Mouse (Mus musculus): ENCODE measurements around the gene Chst13.

Chst13 gene

DNA sequence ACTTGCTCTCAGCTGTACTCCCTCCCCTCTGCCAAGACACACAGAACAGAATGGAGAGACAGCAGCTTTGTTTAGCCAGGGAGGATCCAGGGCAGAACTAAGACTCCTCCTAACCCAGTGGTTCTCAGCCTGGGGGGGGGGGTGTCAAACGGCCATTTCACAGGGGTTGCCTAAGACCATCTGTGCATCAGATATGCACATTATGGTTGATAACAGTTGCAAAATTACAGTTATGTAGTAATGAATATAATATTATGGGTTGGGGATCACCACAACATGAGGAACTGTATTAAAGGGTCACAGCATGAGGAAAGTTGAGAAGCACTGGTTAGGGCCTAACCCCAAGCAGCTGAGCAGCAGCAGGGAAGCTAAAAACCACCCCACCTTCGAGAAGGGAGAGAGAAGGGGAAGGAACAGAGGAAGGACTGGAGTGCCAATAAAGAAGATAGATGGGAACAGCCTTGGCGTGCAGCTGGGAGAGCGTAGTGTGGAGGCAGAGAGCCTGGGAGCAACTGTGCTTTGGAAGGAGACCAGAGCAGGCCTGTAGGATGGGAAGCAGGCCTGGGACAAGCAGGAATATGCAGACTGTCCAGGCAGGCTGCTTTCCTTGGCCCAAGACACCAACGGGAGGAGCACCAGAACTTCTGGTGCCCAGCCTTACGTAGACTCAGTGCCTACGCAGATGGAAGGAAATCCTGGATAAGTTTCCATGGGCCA, 5.4 kb downstream of the Chst13 start:
- DNase-seq (ENCODE audit: low read depth, low spot score), result no peak

DNA sequence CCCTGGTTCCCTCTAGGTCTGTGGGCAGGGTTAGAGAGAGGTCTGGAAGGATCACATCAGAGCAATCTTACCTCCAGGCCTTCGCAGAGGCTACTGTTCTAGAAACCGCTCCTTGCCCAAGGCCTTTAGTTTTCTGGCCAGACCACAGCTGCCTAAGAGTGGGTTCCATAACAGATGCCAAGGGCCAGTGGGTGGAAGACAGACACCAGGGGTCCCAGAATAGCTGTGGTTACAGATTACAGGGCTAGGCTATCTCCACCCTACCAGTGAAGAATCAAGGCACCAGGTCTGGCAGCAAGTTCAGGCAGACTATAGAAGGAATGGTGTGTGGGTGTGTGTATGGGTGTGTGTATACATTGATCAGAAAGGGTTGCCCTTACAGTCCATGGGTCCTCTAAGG, 6.0 kb downstream of the Chst13 start:
- no peak for DNase-seq (ENCODE audit: low read depth, low spot score)

DNA sequence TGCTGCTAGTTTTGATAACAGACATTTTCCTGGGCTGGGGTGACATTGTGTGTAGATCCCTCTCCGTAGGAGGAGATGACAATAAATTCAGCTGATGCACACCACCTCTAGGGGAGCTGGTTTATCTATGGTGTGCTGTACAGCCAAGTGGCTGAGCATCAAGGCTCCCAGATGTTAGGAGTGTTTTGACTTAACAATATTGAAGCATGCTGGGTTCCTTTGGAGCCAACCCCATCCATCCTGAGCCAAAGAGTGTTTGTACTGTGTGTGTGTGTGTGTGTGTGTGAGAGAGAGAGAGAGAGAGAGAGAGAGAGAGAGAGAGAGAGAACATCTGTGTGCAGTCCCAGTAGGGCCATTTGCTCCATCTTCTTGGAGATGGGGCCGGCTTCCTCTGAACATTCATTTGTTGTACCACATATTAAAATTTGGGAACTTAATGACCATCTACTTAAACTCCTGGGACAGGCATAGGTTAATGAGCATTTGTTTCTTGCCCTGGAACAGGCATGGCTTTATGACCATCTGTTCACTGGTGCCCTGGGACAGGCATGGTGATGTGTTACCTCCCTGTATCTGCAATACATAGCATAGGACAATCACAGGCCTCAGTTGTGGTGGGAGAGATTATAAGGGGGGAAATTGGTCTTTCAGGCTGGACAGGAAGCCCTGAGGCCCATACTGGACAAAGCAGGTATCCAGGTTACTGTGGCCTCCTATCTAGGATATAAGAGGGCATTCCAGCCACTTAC, 7.3 kb downstream of the Chst13 start:
- no peak for DNase-seq (ENCODE audit: low read depth, low spot score)

DNA sequence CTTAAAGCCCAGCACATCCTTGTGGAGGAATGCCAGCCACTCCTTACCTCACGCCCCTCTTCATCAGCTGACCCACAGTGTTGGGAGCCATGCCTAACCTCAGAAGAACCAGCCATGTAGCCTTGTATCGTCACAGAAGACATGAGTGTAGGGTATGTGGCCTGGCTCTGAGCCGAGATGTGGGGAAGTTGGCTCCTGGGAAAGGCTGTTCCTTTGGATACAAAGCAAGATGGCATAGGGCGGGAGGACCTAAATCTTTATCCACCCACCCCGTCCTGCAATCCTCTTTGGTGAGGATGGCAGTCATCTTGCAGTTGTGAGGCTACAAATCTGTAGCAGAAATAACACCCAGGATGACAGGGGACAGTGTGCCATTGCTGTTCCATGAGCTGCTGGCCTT, 9.0 kb downstream of the Chst13 start:
- no peak for DNase-seq (ENCODE audit: low read depth, low spot score)

- peak; percentile 34 for DNase-seq (ENCODE audit: low read depth, low spot score)
These were observed 15.9 kb downstream of the Chst13 start for GRCm38 (mm10) chr6:90308839-90309778.

DNA sequence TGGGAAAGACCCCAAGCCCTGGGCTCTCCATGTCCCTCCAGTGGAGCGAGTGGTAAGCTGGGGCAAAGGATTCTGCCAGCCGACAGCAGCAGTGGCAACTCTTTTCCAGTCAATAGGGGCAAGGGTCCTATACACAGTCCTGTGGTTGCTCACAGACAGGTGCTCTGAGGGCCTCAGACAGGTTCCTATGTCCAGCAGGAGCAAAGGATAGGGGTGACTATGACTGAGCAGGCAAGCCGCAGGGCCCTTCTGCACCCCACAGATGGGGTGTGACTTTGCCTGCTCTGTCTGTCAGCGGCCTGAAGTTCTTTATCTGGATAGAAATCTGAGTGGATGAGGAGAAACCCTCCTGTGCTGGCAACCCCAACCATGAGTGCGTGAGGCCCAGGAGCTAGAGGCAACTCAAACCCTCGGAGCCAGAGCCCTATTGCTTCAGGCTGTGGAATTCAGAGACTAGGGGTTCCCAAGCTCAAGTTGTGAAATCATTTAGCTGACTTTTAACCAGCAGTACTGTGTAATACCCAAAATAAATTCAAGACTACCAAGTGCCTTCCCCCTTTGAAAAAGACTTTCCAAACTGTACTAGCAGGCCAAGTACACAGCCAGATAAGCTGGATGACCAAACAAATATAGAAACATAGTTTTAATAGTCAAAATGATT, 18.5 kb downstream of the Chst13 start:
- DNase-seq (ENCODE audit: low read depth, low spot score), result no peak

DNA sequence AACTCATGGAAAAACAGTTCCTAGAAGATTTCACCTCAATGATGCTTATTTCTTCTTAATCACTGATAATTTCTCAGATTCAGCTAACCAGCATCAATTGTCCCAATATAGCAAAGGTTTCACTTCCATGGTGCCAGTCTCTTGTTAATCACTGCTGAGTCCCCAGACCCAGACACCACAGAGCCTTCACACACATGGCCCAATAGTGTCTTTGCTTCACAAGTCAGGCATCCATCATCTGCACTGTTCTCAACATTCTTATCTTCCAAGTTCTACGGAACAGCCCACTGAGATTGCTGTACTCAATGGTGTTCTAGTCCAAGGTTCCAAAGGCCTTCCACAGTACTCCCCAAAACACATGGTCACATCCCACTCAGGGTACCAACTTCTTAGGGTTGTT, 24.1 kb downstream of the Chst13 start, which contains the start of gene BC048671:
Gene BC048671, plus strand, starts transcription at position 301 of the 400 bp plus-strand sequence.
- no peak for DNase-seq (ENCODE audit: low read depth, low spot score)

GRCm38 (mm10) chr6:90288265-90288664, 36.7 kb downstream of the Chst13 start:
- DNase-seq (ENCODE audit: low read depth, low spot score), result peak; percentile 40

Data from ES-CJ7 (cell line).